Mouse (Mus musculus): ENCODE results near the gene Shbg. TPM values are rescaled to one million over a fixed set of nuclear protein-coding genes. Genes with fewer than 3 reads are reported as not detected.

The Shbg gene
- polyA plus RNA-seq, 2 experiments, result 0.05 TPM; not detected in 1

GRCm38 (mm10) chr11:69663795-69664194 is 46.1 kb upstream of the Shbg start:
- Histone ChIP-seq H3K27me3 (ENCODE audit: control insufficient read depth, insufficient read depth, low read length) (no peaks in the 10 kb centered on the region), H3K4me1 (ENCODE audit: control insufficient read depth, insufficient read depth, low read length) (peaks cover 10% of the 10 kb centered on the region), H3K4me3 (replicated peaks; ENCODE audit: low read length) (no peak overlapping the region), H3K9me3 (ENCODE audit: control insufficient read depth, low read length) (no peaks in the 10 kb centered on the region), H3K9ac (ENCODE audit: low read depth, low read length, severe bottlenecking) (no peak overlapping the region), H3K36me3 (ENCODE audit: control insufficient read depth, insufficient read depth, low read length) (peaks cover 64% of the 10 kb centered on the region), H3K27ac (replicated peaks; ENCODE audit: low read depth, low read length) (no peak overlapping the region; the same call in 1 of the 2 replicates), H3K4me2 (replicated peaks; ENCODE audit: low read depth, low read length, severe bottlenecking) (no peak overlapping the region)
- TF ChIP-seq POLR2A (IDR thresholded peaks at IDR 0.05; ENCODE audit: borderline replicate concordance, extremely low read depth, insufficient read depth, insufficient read length), result no peak
- DNase-seq (ENCODE audit: low spot score) (no peak), ATAC-seq (ENCODE audit: low FRiP score, low read depth) (no peak)
- 84% methylated on average over 6 of the region's 6 CpGs for WGBS

GRCm38 (mm10) chr11:69662967-69663671 is 45.4 kb upstream of the Shbg start:
- H3K9me3 ChIP-seq (ENCODE audit: control insufficient read depth, low read length), result no peaks in the 10 kb centered on the region
- peaks cover 64% of the 10 kb centered on the region for H3K36me3 ChIP-seq (ENCODE audit: control insufficient read depth, insufficient read depth, low read length)
- DNase-seq (ENCODE audit: low spot score) (no peak), ATAC-seq (ENCODE audit: low FRiP score, low read depth) (no peak)
- H3K27ac ChIP-seq (replicated peaks; ENCODE audit: low read depth, low read length), result peak overlapping the region; percentile 93
- no peak for TF ChIP-seq POLR2A (IDR thresholded peaks at IDR 0.05; ENCODE audit: borderline replicate concordance, extremely low read depth, insufficient read depth, insufficient read length)
- 71% methylated on average over 13 of the region's 13 CpGs for WGBS
- H3K4me1 ChIP-seq (ENCODE audit: control insufficient read depth, insufficient read depth, low read length), result peaks cover 10% of the 10 kb centered on the region
- H3K27me3 ChIP-seq (ENCODE audit: control insufficient read depth, insufficient read depth, low read length), result no peaks in the 10 kb centered on the region
- H3K4me3 ChIP-seq (replicated peaks; ENCODE audit: low read length), result peak overlapping the region; percentile 54
- peak overlapping the region; percentile 52 for H3K4me2 ChIP-seq (replicated peaks; ENCODE audit: low read depth, low read length, severe bottlenecking)
- peak overlapping the region; percentile 64 for H3K9ac ChIP-seq (ENCODE audit: low read depth, low read length, severe bottlenecking)

- H3K27me3 ChIP-seq (ENCODE audit: control insufficient read depth, insufficient read depth, low read length), result no peaks in the 10 kb centered on the region
- peak; percentile 90; the same call in 1 of the 2 replicates for TF ChIP-seq POLR2A (IDR thresholded peaks at IDR 0.05; ENCODE audit: borderline replicate concordance, extremely low read depth, insufficient read depth, insufficient read length)
- whole genome bisulfite sequencing, result under 1% methylated on average over 48 of the region's 48 CpGs
- peak within 1 kb of the TSS; percentile 52 for H3K4me2 ChIP-seq (replicated peaks; ENCODE audit: low read depth, low read length, severe bottlenecking)
- H3K9me3 ChIP-seq (ENCODE audit: control insufficient read depth, low read length), result no peaks in the 10 kb centered on the region
- peak within 1 kb of the TSS; percentile 93 for H3K27ac ChIP-seq (replicated peaks; ENCODE audit: low read depth, low read length)
- peak within 1 kb of the TSS; percentile 54 for H3K4me3 ChIP-seq (replicated peaks; ENCODE audit: low read length)
- H3K36me3 ChIP-seq (ENCODE audit: control insufficient read depth, insufficient read depth, low read length), result peaks cover 64% of the 10 kb centered on the region
- H3K4me1 ChIP-seq (ENCODE audit: control insufficient read depth, insufficient read depth, low read length), result peaks cover 10% of the 10 kb centered on the region
- peak; percentile 94 for DNase-seq (ENCODE audit: low spot score)
- peak within 1 kb of the TSS; percentile 64 for H3K9ac ChIP-seq (ENCODE audit: low read depth, low read length, severe bottlenecking)
- ATAC-seq (ENCODE audit: low FRiP score, low read depth), result peak; percentile 92
These were observed 44.7 kb upstream of the Shbg start, which contains the start of gene Mpdu1 for GRCm38 (mm10) chr11:69662213-69662966. Mpdu1 (minus strand) TSS chr11:69662642.

- TF ChIP-seq POLR2A (IDR thresholded peaks at IDR 0.05; ENCODE audit: borderline replicate concordance, extremely low read depth, insufficient read depth, insufficient read length), result no peak
- H3K27me3 ChIP-seq (ENCODE audit: control insufficient read depth, insufficient read depth, low read length), result no peaks in the 10 kb centered on the region
- H3K4me1 ChIP-seq (ENCODE audit: control insufficient read depth, insufficient read depth, low read length), result peaks cover 10% of the 10 kb centered on the region
- DNase-seq (ENCODE audit: low spot score) (no peak), ATAC-seq (ENCODE audit: low FRiP score, low read depth) (no peak)
- H3K4me3 ChIP-seq (replicated peaks; ENCODE audit: low read length), result peak overlapping the region; percentile 54
- peak overlapping the region; percentile 64 for H3K9ac ChIP-seq (ENCODE audit: low read depth, low read length, severe bottlenecking)
- H3K9me3 ChIP-seq (ENCODE audit: control insufficient read depth, low read length), result no peaks in the 10 kb centered on the region
- H3K4me2 ChIP-seq (replicated peaks; ENCODE audit: low read depth, low read length, severe bottlenecking), result peak overlapping the region; percentile 52
- peaks cover 64% of the 10 kb centered on the region for H3K36me3 ChIP-seq (ENCODE audit: control insufficient read depth, insufficient read depth, low read length)
- H3K27ac ChIP-seq (replicated peaks; ENCODE audit: low read depth, low read length), result peak overlapping the region; percentile 93; the same call in 1 of the 2 replicates
- 85% methylated on average over 3 of the region's 3 CpGs for WGBS
These were observed 43.6 kb upstream of the Shbg start for GRCm38 (mm10) chr11:69661221-69661881.

GRCm38 (mm10) chr11:69657462-69657881 is 39.8 kb upstream of the Shbg start:
- H3K36me3 ChIP-seq (ENCODE audit: control insufficient read depth, insufficient read depth, low read length), result peaks cover 67% of the 10 kb centered on the region
- H3K9me3 ChIP-seq (ENCODE audit: control insufficient read depth, low read length), result no peaks in the 10 kb centered on the region
- no peak overlapping the region for H3K4me3 ChIP-seq (replicated peaks; ENCODE audit: low read length)
- ATAC-seq (ENCODE audit: low FRiP score, low read depth) (no peak), DNase-seq (ENCODE audit: low spot score) (no peak)
- no peak overlapping the region for H3K4me2 ChIP-seq (replicated peaks; ENCODE audit: low read depth, low read length, severe bottlenecking)
- H3K9ac ChIP-seq (ENCODE audit: low read depth, low read length, severe bottlenecking), result no peak overlapping the region
- no peak overlapping the region for H3K27ac ChIP-seq (replicated peaks; ENCODE audit: low read depth, low read length)
- H3K4me1 ChIP-seq (ENCODE audit: control insufficient read depth, insufficient read depth, low read length), result peaks cover 15% of the 10 kb centered on the region
- WGBS, result 85% methylated on average over 15 of the region's 15 CpGs
- no peaks in the 10 kb centered on the region for H3K27me3 ChIP-seq (ENCODE audit: control insufficient read depth, insufficient read depth, low read length)
- no peak for TF ChIP-seq POLR2A (IDR thresholded peaks at IDR 0.05; ENCODE audit: borderline replicate concordance, extremely low read depth, insufficient read depth, insufficient read length)
